Mouse (Mus musculus): ENCODE results near the gene Gm3336.

DNA sequence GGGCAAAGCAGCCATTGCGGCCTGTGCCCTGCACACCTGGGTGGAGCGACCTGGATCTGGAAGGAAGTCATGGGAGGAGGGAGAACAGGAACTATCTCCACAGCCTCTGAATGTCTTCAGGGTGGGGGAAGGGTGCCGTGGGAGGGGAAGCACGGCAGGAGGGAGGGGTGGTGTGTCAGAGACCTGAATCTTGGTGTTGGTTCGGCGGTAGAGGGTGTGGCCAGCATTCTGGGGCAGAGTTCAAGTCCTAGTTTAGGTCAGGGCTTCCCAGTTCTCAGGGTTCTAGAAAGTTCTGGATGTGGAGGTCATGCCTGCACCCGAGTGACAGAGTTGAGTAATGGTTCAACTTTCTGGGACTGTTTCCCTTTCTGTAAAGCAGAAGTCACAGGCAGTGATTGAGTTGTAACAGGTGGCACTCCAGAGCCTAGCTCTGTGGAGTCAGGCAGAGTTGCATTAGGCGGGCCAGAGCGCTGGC, 1.5 kb downstream of the Gm3336 start:
- TF ChIP-seq POLR2A (IDR thresholded peaks at IDR 0.05; ENCODE audit: low read depth, low read length) (no peak), CTCF (conservative IDR thresholded peaks at IDR 0.05; ENCODE audit: insufficient read depth, insufficient read length, low read depth, low read length) (no peak)
